Mouse (Mus musculus) MN1 (cell line): Measurements from ENCODE around the gene Hephl1.

Experiments
- DNase-seq: peaks from one replicate; pipeline ENCODE4 v3.0.0-alpha.2; 2016; ENCODE audit warnings: low spot score

Hephl1 gene

DNA sequence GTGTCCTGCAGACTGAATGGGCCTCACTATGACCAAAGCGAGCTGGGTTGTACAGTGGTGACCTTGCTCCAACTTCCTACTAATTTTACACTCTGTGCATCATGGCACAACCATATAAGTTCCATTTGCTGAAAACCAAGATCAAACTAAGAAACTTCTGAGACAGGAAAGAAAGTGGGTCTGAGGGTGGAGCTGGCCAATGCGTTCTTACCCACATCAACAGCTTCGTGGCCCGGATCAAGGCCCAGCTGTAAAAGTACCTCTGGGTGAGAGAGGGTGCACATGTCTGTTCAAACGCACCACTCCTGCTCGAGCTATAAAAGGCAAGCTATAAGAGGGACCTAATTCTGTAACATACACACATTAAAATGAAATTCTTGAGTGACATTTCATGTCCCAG lies 51.9 kb downstream of the Hephl1 start:
- no peak for DNase-seq

DNA sequence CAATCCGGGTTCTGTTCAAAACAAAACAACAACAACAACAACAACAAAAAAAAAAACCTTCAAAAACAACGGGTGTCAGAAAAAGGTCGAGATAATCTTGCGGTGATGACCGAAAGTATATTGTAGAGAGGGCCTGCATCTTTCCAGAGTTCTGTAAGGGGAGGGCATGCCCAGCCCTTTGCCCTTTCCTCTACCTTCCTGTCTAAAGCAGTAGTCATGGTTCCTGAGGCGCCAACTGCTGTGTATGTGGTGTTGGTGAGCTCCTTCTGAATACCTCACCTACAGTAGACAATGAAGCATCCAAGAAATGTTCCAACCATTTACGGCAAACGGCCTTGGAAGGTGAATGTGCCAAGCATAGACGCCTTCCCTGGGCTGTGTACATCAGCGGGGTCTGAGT lies 66.2 kb downstream of the Hephl1 start:
- DNase-seq = no peak

DNA sequence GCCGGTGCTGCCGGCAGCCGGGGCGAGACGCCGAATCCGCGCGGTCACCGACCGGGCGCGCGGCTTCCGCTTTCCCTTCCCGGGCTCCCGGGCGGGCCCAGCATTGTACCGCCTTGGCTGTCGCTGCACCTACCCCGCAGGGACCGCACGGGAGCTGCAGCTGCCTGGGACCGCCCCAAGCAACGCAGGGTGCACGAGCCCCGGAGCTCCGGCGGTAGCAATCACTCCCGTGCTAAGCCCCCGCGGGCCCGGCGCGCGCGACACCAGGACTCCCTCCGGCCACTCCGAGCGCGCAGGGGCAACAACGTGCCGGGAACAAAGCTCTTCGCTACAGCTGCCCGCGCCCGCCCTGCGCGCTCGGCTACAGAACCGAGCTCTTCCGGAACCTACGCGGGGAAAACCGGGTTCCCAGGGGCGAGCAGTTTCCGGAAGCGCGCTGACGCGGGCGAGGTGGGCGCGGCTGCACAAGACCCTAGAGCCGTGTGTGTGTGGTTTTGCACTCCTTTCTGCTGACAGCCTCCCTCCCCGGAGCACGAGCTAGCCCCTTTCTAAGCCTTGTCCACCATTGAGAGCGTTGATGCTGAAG lies 66.7 kb downstream of the Hephl1 start, which contains the start of gene Panx1:
Panx1 (minus strand) TSS at position 395 of the 586 bp plus-strand sequence.
- DNase-seq = no peak

DNA sequence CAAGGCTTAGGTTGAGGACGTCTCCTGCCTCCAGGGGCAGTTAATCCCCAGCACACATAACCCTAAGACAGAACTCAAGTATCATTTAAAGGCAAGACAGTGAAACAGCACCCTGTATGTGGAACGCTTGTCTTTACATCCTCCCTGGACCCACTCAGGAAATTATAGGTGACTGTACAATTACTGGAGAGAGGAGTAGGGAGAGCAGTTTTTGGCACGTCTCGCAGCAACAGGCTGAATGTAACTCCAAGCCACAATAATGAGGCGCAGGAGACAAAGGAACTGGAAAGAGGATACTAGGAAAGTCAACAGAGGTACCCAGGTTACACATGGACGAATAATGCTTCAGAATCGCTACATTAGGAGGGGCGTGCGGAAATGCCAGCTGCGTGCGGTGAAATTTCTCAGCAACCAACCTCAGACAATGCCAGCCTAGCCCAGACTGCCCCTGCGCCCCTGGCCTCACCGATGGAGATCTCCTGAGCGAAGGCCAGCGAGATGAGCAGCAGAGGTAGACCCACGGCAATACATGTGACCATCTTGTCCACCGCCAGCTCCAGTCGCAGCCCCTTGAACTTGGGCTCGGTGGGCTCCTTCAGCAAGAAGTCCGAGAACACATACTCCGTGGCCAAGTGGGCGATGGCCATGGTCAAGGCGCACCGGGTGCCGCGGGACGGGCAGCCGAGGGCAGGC lies 67.4 kb downstream of the Hephl1 start:
- DNase-seq = no peak

- no peak for DNase-seq
Observed at GRCm38 (mm10) chr9:15041556-15041955, 70.4 kb downstream of the Hephl1 start.

GRCm38 (mm10) chr9:15039848-15040247 lies 72.1 kb downstream of the Hephl1 start:
- no peak for DNase-seq

- no peak for DNase-seq
Observed at GRCm38 (mm10) chr9:15037704-15038103, 74.2 kb downstream of the Hephl1 start.

- no peak for DNase-seq
Observed at GRCm38 (mm10) chr9:15037237-15037636, 74.7 kb downstream of the Hephl1 start.

DNA sequence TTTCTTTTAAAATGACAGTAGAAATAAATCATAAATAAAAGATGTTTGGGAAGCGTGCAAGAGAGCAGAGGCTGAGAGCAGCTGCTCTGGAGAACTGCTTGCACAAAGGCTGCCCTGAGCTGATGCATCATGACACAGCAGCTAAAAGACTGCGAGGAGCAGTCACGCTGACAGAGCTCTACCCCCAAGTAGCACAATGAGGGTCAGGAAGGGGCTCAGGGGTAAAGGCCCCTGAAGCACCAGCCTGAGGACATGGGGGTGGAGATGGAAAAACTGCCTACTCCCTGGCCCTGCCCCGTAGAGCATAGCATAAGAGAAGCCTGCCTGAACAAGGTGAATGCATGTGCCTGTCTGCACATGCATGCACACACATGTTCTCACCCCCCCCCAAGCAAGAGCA lies 75.1 kb downstream of the Hephl1 start:
- DNase-seq = no peak

GRCm38 (mm10) chr9:15036405-15036804 lies 75.5 kb downstream of the Hephl1 start:
- DNase-seq = no peak

- no peak for DNase-seq
Observed at GRCm38 (mm10) chr9:15035979-15036378, 75.9 kb downstream of the Hephl1 start.

GRCm38 (mm10) chr9:15034546-15035273 lies 77.2 kb downstream of the Hephl1 start:
- no peak for DNase-seq

GRCm38 (mm10) chr9:15033568-15034160 lies 78.2 kb downstream of the Hephl1 start:
- DNase-seq = no peak

- no peak for DNase-seq
Observed at GRCm38 (mm10) chr9:15032797-15033196, 79.1 kb downstream of the Hephl1 start.

GRCm38 (mm10) chr9:15030771-15031170 lies 81.1 kb downstream of the Hephl1 start:
- no peak for DNase-seq

GRCm38 (mm10) chr9:15029025-15029727 lies 82.7 kb downstream of the Hephl1 start:
- no peak for DNase-seq

GRCm38 (mm10) chr9:15027725-15028124 lies 84.2 kb downstream of the Hephl1 start:
- DNase-seq = no peak

GRCm38 (mm10) chr9:15023049-15023448 lies 88.9 kb downstream of the Hephl1 start:
- no peak for DNase-seq

GRCm38 (mm10) chr9:15021156-15021555 lies 90.8 kb downstream of the Hephl1 start:
- DNase-seq = no peak

DNA sequence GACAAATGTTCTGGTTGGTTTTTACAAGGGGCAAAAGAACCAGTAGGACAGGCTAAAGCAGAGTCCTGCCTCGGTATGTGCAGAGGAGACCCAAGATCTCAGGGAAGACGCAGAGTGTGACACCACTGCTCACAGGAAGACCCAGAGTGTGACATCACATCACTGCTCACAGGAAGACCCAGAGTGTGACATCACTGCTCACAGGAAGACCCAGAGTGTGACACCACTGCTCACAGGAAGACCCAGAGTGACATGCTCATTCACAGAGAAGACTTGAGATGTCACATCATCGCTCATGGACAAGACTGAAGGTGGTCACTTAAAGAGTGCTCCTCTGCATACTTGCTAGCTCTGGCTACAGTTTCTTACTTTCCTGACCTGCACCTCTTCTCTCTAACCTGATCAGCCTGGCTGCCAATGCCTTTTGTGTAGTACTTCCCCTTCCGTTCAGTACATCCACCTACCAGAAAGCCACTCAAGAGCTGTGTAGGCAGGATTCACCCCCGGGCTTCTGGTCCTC lies 91.3 kb downstream of the Hephl1 start:
- DNase-seq = no peak

DNA sequence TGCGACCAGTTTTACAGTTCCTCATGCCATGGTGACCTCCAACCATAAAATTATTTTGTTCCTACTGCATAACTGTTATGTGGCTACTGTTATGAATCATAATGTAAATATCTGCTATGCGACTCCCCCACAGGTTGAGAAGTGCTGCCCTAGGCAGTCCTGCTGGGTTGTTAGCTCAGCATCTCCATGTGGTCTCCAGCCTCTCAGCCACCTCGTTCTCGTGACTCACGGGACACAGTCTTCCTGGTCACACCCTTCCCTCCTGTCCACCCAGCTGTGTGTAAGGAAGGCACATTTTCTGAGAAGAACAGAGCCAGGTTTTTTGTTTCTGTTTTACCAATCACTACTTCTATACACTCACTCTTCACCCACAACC lies 93.2 kb downstream of the Hephl1 start:
- no peak for DNase-seq
